Mouse (Mus musculus) ES-Bruce4 (cell line): ENCODE data around the gene Gm28269.

Experiments used
- CTCF ChIP-seq: IDR thresholded peaks from one replicate; pipeline ENCODE4 v1.8.1; 2011; ENCODE audit warnings: low read depth, low read length
- POLR2A ChIP-seq: IDR thresholded peaks from one replicate; pipeline ENCODE4 v1.8.1; 2011; ENCODE audit warnings: low read length; ENCODE audit not compliant: insufficient read depth

- TF ChIP-seq CTCF: no peak
- no peak for TF ChIP-seq POLR2A
These were observed 30.1 kb downstream of the Gm28269 start, which contains the start of gene Slc6a14 for GRCm38 (mm10) chrX:21714829-21715228.
